Mouse (Mus musculus) urinary bladder, postnatal 25 days (tissue): ENCODE results near the gene Fut2.

ENCODE experiments used
- DNase-seq: peaks from one replicate; pipeline ENCODE4 v3.0.0; 2022; ENCODE audit warnings: low spot score

The Fut2 gene

DNA sequence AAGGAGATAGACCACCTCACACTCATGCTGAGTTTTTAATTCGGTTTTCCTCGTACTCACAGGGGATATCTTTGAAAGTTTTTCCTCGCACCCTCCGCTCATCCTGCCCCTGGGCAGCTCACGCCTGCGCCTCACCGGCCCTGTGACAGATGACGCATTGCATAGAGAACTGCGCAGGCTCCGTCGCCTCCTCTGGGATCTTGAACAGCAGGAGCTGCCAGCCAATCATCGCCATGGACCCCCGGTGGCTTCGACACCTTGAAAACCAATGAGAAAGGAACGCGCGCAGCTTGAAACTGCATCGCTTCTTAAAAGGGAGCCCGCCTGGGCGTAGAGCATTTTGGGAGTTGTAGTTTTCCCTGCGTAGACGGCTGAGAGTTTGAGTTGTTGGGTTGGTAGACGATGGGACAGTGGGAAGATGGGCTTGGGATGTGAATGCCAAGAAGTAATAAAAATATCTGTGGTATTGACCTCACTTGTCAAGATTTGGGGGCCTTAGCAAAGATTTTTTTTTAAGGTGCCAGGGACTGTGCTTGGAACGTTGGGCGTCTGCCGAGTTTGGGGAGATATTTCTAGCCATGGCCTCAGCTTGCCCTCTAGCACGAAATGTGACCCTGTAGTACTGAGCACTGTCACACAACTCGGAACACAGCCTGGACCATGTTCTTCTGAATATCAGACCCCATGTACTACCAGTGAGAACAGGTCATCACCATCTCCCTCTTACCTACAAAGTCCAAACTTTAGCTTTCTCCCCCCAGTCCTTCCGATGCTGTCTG lies 27.4 kb downstream of the Fut2 start:
- DNase-seq = peak; percentile 79

DNA sequence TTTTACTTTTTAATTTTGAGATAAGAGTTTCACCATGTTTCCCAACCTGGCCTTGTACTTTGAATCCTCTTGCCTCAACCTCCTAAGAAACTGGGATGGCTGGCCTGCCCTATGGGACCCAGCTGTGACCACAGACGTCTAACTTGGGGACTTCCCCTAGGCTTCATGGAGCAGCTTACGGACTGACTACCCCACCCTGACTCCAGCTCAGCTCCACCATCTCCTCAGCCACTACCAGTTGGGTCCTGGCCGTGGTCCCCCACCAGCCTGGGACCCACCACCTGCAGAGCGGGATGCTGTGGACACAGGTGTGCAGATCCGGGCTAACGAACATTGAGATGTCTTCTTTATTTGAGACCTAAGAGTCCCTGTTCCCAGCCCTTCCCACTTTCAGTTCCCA lies 28.5 kb downstream of the Fut2 start:
- DNase-seq = no peak

DNA sequence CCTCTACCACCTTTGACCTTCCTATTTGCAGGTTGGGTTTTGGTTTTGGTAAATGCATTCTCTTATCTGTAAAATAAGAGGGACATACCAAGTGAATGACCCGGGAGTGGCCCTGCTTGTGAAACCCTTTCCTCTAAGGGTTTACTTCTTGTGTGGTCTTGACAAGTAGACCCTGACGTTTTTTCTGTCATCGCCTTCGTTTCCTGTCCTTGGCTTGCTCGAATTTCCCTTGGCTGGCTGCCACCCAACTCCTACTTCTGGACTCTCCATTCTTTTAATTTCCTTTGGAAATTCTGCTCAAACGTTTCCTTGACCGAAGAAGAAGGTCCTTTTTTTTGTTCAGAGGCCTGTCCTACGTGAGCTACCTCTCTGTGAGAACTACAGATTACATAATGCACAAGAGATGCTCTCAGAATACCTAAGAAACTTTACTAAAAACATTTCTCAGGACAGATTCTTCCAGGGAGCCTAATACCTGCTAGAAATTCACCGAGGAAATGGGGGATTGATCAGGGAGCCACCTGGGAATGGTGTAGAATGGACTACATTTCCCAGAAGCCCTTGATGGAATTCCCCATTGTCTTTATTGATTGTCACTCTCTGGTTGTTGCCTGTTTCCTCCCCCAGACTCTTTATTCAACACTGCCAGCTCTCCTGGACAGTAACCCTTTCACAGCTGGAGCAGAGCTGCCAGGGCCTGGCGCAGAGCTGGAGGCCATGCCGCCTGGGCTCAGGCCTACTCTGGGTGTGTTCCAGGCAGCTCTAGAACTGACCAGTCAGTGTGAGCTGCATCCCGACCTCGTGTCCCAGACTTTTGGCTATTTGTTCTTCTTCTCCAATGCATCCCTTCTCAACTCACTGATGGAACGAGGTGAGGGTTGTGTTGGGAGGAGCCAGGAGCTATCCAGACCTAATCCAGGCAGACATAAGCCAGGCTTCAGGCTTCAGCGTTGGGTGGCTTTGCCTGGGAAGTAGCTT lies 30.2 kb downstream of the Fut2 start:
- DNase-seq = no peak

DNA sequence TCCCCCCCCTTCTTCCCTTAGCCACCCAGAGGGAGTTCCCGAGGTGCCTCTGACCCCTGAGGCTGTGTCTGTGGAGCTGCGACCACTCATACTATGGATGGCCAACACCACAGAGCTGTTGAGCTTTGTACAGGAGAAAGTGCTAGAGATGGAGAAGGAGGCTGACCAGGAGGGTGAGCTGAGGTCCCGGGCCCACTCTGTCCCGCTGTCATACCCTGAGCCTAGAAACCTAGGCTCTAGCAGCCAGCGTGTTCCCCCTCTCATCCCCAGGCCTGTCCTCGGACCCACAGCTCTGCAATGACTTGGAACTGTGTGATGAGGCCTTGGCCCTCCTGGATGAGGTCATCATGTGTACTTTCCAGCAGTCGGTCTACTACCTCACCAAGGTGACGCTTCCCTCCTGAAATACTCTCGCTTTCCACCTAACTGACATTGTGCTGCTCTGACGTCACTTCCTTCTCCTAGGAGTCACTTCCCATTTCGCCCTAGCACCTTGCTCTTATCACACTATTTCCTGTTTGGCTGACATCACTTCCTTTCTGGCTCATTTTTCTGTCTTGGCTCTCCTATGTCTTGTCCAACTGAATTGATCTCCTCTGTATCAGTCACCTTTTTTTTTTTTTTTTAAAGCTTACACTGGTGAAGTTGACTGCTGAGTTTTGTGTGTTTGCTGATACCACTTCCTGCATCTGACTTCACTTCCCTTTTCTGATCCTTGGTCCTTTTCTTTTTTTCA lies 31.1 kb downstream of the Fut2 start:
- no peak for DNase-seq

DNA sequence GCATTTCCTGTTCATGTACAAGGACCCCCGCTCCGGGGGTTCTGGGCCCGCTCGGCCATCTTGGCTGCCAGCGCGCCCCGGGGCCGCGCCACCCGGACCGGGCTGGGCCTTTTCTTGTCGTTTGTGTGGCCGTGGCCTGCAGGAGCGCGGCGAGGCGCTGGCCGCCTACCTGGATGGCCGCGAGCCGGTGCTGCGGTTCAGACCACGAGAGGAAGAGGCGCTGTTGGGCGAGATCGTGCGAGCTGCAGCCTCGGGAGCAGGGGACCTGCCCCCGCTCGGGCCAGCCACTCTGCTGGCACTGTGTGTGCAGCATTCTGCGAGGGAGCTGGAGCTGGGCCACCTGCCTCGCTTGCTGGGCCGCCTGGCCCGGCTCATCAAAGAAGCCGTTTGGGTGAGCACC lies 33.7 kb downstream of the Fut2 start:
- DNase-seq = no peak

DNA sequence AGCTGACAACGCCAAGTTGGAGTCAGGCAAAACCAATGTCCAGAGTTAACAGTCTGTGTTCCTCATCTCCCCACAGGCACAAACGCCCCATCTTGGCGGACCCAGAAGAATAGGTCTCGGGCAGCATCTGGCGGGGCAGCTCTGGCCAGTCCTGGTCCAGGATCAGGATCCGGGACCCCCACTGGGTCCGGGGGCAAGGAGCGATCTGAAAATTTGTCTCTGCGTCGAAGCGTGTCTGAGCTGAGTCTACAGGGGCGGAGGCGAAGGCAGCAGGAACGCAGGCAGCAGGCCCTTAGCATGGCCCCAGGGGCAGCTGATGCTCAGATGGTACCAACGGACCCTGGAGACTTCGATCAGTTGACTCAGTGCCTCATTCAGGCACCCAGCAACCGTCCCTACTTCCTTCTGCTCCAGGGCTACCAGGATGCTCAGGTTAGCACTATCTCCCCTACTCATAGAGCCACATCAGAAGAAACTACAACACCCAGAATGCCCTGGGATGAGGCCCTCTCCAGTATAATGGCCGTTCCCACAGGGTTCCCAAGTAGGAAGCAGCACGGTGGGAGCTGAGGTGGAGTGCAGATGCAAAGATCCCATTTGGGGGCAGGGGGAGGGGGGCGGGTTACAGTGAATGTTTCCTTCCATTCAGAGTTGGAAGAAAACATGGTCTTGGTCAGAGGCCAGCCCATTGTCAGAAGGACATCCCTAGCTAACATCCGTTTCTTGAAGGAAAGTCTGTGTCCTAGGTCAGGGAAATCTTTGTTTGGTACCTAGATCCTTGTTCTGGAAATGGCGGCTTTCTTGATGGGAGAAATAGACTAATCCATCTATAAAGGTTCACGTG lies 35.9 kb downstream of the Fut2 start:
- no peak for DNase-seq

DNA sequence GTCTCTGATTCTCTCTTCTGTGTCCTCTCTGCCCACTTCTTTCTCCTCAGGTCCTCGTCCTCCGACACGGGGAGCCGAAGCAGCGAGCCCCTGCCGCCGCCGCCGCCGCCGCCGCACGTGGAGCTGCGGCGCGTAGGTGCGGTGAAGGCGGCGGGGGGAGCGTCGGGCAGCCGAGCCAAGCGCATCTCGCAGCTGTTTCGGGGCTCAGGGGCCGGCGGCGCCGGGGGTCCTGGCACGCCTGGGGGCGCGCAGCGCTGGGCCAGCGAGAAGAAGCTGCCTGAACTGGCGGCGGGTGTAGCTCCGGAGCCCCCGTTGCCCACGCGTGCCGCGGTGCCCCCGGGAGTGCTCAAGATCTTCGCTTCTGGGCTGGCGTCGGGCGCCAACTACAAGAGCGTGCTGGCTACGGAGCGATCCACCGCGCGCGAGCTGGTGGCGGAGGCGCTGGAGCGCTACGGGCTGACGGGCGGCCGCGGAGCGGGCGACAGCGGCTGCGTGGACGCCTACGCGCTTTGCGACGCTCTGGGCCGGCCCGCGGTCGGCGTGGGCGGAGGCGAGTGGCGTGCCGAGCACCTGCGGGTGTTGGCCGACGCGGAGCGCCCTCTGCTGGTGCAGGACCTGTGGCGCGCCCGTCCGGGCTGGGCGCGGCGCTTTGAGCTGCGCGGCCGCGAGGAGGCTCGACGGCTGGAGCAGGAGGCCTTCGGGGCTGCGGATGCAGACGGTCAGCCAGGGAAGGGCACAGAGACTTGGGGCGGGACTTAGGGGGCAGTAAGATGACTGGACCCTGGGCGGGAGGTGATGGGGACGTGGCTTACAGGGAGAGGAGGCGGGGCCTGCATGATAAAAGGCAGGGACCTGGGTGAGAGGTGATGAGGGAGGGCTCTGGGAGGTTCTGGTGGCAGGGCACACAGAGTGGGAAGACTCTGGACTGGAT lies 37.6 kb downstream of the Fut2 start:
- peak; percentile 93 for DNase-seq

DNA sequence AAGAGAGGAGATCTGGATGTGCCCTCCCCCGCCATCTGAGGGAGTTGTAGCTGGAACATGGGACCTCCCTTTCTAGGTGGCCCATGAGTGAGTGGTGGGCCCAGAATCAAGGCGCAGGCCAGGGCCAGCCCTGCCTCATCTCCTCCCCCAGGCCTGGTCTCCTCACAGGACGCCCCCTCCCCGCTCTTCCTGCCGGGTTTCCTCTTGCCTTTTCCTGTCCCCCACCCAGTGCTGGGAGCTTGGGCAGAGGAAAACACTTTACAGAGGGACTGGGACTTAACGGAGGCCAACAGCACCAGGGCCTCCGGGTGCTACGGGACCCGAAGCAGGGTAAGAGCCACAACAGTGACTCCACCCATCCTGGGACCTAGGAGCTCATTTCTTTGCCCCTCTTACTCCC lies 38.9 kb downstream of the Fut2 start, which contains the start of gene Rasip1:
Gene Rasip1, plus strand, starts transcription at position 228 of the 400 bp plus-strand sequence.
- no peak for DNase-seq

DNA sequence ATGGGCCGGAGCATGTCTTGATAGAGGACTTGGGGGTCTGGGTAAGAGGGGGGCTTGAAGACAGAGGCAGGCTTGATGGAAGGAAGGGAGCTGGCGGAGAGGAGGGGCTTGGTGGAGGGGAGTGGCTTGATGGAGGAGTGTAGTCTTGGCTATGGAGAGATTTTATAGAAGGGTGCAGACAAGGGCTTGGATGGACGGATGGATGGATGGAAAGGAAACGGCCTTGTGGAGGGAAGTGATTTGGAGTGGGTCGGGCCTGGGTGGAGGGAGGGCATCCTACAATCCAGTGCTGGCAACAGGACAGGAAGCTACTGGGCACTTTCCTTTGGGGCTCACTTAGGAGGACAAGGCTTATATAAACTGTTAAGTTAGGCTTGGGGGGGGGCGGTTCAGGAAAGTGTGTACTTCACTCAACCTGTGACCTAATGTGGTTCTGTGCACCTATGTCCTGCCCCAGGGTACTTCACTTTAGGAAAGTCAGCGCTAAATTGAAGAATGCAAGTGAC lies 39.6 kb downstream of the Fut2 start:
- no peak for DNase-seq

DNA sequence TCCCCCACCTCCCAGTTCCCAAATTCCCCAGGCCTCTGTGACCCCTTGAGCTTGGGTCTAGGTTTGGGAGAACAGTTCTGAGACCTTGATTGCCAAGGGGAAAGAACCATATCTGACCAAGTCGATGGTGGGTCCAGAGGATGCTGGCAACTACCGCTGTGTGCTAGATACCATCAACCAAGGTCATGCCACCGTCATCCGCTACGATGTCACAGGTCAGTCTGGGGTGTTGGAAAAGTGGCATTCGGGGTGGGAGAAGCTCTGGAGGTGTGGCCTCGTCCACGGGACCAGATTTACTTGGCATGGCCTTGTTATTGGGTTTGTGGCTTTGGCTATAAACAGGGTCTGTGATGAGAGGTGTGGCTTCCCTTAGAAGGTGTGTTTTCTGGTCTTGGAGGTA lies 40.7 kb downstream of the Fut2 start:
- no peak for DNase-seq

DNA sequence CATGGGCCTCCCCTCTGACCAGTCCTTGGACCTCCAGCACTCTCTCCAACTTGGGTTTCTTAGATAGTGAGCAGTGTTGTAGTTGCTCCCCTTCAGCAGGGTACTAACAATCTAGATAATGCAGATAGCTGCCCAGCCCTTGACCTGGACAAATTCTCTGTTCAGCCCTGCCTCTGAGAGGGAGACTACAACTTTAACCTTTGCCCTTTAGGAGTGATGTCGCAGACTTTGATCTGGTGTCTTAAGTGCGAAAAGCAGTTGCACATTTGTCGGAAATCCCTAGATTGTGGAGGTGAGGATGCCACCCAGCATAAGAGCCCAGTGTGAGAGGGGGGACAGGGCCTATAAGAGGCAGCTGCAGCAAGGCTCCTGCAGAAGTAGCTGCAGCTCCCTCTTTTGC lies 41.5 kb downstream of the Fut2 start:
- no peak for DNase-seq

DNA sequence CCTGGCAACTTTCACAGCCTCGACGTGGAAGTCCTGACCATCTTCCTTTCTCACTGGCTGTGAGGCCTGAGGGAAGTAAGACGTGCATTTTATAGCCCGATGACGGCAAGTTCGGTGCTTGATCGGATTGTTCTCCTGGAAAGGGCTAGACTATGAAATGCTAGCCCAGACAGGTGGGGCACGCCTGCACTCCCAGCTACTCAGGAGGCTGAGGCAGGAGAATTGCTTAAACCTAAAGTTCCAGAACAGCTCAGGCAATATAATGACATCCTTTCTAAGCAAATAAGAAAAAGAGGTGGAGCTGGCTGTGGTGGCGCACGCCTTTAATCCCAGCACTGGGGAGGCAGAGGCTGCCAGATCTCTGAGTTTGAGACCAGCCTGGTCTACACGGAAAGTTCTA lies 42.7 kb downstream of the Fut2 start:
- no peak for DNase-seq

DNA sequence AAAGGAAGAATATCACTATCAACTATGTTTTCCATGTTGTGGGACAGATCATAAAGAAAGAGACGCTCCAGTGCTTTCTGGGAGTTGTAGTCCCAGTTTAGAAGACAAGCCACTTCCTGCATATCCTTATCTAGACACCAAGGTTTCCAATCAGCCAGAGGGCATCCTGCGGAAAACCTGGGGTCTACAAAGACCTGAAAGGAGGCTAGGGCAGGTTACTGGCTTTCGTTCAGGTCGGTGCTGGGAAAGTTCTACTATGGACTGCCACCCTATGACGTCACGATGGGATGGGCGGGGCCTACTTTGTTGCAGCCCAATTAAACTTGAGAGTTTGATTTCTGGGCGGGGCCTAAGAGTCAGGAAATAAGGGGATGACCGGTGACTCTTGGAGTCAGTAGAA lies 44.8 kb downstream of the Fut2 start, which contains the start of gene Izumo1:
Gene Izumo1, plus strand, starts transcription at position 369 of the 400 bp plus-strand sequence.
- DNase-seq = no peak

DNA sequence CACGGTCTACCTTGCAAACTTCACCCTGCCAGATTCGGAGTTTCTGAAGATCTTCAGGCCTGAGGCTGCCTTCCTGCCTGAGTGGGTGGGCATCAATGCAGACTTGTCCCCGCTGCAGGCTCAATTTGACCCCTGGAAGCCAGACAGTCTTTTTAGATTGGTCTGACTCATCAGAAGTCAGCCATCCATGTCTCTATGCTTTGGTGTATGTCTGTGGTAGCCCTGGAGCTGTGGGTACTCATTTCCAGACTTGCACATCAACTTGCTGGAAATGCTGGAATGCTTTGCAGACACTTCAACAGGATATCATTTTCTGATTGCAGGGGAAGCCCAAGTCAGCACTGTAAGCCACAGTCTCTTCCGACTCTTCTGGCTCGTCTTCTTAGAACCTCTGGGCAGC lies 46.6 kb downstream of the Fut2 start:
- no peak for DNase-seq

DNA sequence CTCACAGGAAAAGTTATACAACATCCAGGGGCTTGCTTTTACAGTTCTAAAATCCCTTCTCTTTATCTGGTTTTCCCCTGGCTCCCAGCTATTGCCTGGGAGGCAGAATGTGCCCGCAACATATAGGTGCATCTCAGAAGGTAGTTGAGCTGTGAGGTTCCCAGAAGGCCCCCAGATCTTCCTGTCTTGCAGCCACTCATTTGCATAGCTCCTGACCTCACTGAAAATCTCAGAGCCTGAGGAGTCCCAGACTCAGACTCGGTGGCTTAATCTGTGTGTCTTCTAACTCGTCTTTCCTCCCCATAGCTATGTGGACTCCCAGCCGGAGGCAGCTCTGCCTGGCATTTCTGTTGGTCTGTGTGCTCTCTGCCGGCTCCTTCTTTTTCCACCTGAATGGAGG lies 47.9 kb downstream of the Fut2 start:
- no peak for DNase-seq

DNA sequence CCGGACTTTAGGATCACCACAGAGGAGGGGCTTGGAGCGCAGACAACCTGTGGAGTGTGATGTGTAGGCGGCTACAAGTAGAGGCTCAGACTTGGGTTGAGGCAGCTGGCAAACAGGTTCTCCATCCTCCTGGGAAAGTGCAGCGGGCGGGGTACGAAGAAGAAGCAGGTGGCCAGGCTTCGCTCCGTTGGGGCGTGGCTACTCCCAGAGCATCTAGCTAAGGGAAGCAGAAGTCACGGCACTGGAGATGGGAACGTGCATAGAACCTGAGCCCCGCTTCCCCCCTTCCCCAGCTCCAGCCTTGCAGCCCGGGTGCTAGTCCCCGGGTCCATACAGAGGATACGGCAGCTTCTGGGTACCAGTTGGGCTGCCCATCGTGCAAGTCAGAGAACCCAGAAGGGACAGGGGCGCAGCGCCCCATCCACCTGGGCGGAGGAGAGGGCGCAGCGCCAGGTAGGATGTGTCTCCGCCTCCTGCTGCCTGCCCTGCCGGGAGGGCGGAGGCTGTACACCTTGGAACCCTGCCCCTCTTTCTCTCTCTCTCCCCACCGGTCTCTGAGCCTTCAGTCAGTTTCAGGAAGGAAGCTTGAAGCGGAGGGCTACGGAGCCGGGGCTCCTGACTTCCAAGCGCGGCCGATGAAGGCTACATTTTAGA lies 49.0 kb downstream of the Fut2 start, which contains the start of gene Fut1:
Gene Fut1, plus strand, starts transcription at position 248 of the 654 bp plus-strand sequence.
- no peak for DNase-seq

DNA sequence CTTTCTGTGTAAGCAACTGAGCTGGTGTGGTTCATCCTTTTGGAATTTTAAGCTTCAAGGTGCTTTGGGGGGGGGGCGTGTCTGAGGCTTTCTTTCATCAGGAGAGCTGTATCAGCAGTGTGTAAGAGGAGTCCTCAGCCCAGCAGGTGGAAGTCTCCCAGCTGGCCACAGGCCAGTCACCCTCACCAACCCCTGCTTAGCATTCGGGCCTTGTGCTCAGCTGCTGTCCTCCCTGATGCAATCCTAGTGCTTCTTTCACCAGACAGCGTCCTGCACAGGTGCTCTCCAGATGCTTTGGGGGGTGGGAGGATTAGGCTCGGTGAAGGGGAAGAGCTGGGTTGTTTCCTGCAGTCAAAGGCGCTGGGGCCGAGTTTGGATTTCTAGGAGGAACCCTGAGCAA lies 49.9 kb downstream of the Fut2 start:
- DNase-seq = no peak

DNA sequence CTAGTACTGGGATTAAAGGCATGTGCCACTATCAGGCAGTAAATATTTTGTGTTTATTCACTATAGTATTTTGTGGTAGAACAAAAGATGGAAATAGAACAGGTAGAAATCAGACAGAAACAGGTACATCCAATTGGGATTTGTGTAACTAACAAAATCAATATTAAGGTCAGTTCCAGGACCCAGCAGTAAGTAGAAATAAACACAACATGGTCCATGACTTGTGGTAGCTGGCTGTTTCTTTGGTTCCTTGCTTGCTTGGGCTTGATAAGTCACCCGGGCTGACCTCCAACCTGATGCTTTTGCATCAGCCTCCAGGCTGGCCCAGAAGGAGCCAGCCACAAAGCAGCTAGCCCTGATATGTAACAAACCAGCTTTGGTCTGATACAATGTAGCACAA lies 56.7 kb downstream of the Fut2 start:
- no peak for DNase-seq

DNA sequence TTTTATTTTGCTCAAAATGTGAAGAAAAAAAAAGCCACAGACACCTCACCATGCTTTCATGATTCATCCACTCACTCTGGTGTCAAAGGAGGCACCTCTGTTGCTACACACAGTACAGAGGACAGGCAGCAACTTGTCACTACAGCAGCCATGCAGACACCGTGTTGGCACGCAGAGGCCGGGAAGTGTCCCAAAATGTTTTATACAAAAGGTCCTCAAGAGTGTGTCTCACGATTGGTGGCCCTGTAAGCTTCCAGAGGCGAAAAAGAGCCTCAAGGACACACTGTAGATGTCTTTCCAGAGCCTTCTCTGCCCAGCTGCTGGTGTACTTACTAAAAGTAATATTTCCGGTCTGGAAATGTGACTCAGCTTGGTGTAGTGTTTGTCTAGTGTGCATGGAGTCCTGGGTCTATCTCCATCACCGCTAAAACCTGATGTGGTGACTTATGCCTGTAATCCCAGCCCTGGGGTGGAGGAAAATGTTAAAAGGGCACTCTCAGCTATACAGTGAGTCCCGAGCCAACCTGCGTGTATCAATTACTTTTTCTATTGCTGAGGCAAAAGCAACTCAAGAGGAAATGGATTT lies 60.4 kb downstream of the Fut2 start:
- DNase-seq = no peak
